Mouse (Mus musculus): Measurements from ENCODE around the gene Cept1. TPM values are rescaled to one million over a fixed set of nuclear protein-coding genes. Genes with fewer than 3 reads are reported as not detected.

Cept1 gene
- total RNA-seq, 2 experiments from 2014 or later, result 45.5 to 45.9 TPM

GRCm38 (mm10) chr3:106495346-106496044 lies 52.1 kb downstream of the Cept1 start:
- no peak for DNase-seq (ENCODE audit: low spot score in 2 of 2)

DNA sequence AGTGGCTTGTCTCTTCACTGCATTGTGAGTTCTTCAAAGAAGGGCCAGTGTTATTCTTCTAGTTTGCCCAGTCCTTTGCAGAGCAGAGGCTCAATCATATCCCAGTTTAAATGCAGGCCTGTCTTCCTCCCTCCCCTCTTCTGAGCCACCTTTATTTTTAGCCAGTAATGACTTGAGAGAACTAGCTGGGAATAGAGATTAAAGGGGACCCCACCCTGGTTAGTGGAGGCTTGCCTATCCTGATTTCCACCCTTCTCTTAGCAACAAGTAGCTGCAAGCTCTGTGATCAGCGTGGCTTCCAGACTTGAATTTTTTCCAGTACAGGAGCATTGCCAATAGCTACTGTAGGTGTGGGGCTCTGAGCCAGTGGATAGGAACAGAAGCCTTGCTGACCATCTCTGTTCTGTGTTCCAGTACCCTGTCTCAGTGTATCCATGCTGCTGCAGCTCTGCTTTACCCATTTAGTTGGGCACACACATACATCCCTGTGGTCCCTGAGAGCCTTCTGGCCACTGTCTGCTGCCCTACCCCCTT lies 53.1 kb downstream of the Cept1 start:
- no peak for DNase-seq (ENCODE audit: low spot score in 2 of 2)

- DNase-seq (ENCODE audit: low spot score in 2 of 2), result no peak
Observed at GRCm38 (mm10) chr3:106493882-106494281, 53.7 kb downstream of the Cept1 start.

DNA sequence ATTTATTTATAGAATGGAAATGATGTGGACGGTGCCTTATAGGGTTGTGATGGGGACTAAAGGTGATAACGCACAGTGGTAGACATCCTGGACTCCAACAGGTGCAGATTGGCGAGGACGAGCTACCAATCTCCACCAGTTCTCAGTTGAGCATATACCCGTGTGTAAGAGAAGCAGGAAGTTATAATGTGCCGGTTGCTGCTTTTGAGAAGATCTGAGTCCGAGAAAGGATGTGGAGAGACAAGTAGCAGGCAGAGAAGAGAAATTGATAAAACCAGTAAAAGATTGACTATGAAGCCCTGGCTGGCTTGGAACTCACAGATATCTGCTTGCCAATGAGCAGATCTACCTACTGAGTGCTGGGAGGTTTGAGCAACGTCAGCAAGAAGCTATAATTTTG lies 54.4 kb downstream of the Cept1 start:
- no peak for DNase-seq (ENCODE audit: low spot score in 2 of 2)

- DNase-seq (ENCODE audit: low spot score in 2 of 2), result no peak
Observed at GRCm38 (mm10) chr3:106492723-106493122, 54.9 kb downstream of the Cept1 start.

DNA sequence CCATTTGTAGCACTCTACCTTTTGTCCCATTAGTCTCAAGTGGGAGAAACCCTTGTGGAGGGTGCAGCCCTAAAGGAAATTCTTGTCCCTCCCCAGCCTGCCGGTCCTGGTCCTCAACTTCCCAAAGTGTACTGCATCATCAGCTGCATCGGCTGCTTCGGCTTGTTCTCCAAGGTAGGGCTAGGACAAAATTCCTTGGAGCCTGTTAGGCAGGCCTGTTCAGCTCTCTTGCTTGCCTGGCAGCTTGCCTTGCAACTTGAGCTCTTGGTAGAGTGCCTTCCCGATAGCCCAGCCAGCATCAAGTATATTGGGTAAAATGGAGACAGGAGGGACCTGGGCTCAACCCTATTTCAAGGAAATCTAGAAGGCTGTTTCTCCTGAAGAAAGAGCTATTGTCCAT lies 57.4 kb downstream of the Cept1 start:
- no peak for DNase-seq (ENCODE audit: low spot score in 2 of 2)

DNA sequence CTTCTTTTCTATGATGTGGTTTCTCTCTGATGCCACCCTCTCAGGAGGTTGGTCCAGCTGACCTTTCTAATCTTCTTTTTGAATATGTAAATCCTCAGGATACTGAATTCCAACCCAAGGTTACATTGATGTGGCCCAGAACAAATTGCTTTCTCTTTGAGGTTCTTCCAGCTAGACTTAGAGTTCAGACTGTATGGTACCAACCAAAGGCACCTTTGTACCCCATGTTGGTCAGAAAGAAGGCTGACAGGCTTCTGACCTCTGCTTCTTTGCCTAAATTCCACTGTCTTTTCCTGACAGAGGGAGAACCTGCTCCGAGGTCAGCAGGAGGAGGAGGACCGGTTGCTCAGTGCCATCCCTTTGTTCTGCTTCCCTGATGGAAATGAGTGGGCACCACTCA lies 60.1 kb downstream of the Cept1 start:
- no peak for DNase-seq (ENCODE audit: low spot score in 2 of 2)

DNA sequence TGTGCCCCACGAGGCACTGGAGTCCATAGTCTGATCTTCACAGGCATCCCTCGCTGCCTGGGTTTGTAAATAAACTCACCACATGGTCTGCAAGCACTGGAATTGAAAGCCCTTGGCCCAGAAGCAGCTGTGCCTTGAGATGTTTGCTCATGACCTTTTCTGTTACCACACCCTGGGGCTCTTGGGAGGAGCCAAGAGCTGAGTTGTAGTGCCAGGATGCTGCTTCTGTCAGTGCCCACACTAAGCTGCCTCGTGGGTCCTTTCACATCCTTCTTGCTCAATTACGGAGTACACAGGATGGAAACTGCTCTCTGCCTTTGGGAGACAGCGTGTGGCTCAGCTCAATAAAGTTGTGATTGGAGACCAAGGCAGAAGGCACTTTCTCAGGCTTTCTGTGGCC lies 61.8 kb downstream of the Cept1 start:
- no peak for DNase-seq (ENCODE audit: low spot score in 2 of 2)

DNA sequence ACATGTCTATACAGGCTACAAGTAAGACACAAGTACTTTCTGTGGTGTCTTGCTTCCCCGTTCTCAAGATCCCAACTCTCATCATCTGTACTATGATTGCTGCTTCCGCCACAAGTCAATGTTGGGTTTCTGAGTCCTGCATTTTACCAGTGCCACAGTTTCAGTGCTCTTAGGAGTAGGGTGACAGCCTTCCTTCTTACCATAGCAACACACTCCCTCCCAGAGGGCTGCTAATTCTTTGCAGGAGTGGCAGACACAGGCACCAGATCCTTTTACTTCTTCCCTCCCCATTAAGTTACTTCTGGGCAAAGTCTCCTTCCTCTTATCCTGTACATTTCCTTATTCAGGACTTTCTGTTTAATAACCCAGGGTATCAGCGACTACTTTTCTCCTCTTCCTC lies 62.7 kb downstream of the Cept1 start:
- no peak for DNase-seq (ENCODE audit: low spot score in 2 of 2)

- no peak for DNase-seq (ENCODE audit: low spot score in 2 of 2)
Observed at GRCm38 (mm10) chr3:106483796-106484405, 63.7 kb downstream of the Cept1 start.

GRCm38 (mm10) chr3:106483297-106483696 lies 64.3 kb downstream of the Cept1 start:
- no peak for DNase-seq (ENCODE audit: low spot score in 2 of 2)

- DNase-seq (ENCODE audit: low spot score in 2 of 2), result no peak
Observed at GRCm38 (mm10) chr3:106482281-106483081, 65.1 kb downstream of the Cept1 start, which contains the start of gene Dennd2d. TSS of gene Dennd2d (plus strand) at chr3:106482405.

- no peak for DNase-seq (ENCODE audit: low spot score in 2 of 2)
Observed at GRCm38 (mm10) chr3:106476863-106477262, 70.7 kb downstream of the Cept1 start.

DNA sequence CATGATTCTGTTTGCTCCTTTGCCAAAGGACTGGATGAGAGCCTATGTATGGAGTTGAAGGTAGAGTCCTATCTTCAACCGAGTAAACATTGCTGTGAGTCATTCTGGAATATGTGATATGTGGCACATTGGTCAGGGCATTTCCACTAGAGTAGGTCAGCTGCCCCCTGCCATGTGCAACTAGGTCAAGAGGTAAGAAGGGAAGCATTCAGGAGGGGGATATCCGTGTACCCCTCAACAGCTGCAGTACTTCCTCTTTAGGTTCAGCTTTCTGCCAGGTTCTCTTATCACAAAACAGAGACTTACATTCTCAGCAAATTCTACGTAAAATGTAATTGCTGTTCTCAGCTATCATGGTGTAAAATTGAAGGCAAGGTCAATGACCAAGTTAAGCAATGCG lies 73.4 kb downstream of the Cept1 start:
- DNase-seq (ENCODE audit: low spot score in 2 of 2), result no peak

DNA sequence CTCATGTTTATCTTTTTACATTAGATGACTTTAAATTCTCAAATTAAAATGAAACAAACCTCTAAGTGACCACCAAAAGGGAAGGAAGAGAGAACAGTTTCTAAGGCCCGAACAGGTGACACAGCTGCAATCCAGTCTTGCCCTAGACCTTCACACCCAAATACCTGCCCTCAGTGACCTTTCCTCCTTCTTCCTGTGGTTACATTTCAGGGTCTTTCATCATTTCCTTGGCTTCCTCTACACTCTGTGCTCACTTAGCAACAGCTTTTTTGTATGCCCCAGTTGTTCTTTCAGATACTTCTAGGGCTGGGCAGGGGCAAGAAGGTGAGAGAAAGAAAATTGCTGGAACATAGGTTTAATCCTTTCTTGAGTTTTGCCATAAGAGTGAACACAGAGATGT lies 82.9 kb downstream of the Cept1 start:
- DNase-seq (ENCODE audit: low spot score in 2 of 2), result no peak

DNA sequence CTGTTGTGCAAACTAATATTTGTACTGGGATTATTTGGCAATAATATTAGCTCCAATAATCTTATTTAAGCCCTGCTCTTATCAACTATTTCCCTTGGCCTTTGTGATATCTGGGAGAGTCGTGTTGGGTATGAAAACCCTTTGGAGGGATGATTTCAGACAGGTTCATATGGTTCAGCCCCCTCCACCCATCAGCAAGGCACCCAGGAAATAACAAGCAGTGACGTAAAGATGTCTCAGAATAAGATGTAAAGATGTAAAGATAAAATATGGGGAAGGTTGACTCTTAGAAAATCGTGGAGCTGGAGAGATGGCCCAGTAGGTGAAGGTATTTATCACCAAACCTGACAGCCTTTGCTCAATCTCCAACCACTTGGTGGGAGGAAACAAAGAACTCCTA lies 85.1 kb downstream of the Cept1 start:
- DNase-seq (ENCODE audit: low spot score in 2 of 2), result no peak

DNA sequence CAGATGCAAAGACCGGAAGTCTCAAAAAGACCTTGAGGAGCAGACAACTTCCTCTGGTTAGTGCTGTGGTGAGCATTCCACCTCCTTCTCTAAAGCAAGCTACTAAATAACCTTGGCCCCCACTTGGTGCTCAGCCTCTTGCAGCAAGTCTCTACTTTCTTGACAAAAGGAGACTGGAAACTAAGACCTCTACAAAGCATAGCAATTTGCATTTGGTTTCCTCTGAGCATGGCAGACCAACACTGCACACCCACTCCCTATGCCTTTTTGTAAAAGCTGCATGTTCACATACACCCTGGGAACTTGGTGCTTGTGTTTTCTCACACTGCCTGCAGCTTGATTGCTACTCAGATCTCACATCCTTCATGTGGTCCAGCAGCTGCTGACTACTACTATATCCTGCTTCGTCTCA lies 85.5 kb downstream of the Cept1 start:
- no peak for DNase-seq (ENCODE audit: low spot score in 2 of 2)

DNA sequence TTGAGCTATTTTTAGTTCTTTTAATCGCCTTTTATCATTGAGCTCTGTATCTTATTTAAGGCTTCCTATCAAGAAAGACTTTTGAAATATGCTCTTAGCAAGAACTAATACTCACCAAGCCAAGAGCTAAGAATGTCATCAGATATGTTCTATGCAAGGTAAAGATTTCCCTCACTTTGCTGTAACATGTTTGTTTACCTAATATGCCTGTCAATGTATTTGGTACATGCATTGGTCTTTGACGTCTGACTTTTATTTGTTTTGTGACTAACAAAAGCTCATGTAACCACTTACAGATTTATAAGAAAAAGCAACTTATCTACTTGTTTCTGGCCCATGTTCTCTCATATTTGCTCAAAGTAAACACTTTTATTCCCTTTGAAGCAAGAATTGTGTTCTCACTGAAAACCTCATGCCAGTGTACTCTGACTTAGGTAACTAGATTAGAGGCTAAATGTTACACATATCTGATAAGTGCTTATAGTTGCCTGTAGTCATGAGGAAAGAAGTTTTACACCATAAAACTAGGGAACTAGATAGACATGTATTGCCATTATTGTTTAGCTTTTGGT lies 90.2 kb downstream of the Cept1 start:
- DNase-seq (ENCODE audit: low spot score in 2 of 2), result no peak

- DNase-seq (ENCODE audit: low spot score in 2 of 2), result no peak
Observed at GRCm38 (mm10) chr3:106452616-106453015, 95.0 kb downstream of the Cept1 start.

Data from layer of hippocampus, adult 18-20 months (tissue).